Mouse (Mus musculus): ENCODE results near the gene Lmtk3.

Gene Lmtk3

DNA sequence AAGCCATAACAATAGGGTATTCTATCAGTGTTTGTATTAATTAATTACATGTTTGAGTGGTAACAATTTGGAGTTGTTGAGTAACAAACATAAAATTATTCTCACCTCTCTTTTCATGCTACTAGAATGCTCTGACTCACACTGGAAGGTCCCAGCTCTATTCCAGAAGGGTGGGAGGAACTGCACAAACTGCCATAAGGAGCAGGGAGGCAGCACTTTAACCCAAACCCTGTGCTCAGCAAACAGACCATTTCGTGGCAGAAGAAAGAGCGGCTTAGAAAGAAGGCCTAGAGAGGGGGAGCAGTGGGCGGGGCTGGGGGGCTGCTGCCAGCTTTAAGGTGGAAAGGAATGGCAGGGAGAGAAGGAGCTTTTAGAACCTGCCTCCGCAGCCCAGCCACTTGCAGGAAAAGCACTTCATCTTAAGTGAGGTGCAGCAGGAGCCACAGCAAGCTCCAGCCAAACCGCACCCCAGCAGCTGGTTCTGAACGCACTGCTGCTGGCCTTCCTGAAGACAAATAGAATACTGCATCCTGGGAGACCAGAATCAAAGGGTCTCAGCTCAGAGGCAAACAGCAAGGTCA lies 65.0 kb downstream of the Lmtk3 start:
- TF ChIP-seq GATA4 (IDR thresholded peaks at IDR 0.05; ENCODE audit: insufficient replicate concordance, low read length) = no peak

DNA sequence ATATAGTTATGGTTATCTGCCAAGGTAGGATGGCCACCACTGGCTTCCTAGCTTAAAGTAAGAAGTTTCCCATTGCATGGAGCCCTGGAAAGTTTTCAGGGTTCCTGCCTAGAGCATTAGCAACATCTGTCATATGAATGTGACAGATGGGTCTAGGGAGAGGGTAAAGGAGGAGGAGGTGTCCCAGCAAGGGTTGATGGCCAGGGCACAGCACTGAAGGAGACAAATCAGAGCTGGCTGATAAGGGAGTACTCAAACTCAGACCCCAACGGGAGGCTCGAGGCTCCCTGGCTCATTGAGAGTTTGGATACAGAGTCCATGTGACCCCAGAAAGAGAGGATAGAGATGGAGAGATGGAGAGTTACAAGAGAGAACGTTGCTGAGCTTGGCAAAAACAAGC lies 67.1 kb downstream of the Lmtk3 start:
- no peak for TF ChIP-seq GATA4 (IDR thresholded peaks at IDR 0.05; ENCODE audit: insufficient replicate concordance, low read length)

DNA sequence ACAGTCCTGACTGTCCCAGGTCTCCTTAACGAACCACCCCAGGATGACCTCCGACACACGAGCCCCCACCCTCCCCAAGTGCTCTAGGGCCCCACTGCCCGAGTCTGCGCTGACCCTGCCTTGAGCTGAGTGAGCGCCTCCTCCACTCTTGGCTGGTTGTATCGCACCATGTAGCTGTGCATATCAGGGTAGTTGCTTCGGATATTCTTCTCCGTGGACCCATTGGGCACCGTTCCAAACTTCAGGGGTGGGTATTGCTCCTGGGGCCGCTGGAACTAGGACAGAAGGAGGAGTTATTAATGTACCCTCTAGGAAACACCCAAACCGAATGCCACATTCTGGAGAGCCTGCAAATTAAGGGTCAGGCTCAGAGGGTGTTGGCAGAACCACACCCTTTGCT lies 69.6 kb downstream of the Lmtk3 start:
- TF ChIP-seq GATA4 (IDR thresholded peaks at IDR 0.05; ENCODE audit: insufficient replicate concordance, low read length) = no peak
